Mouse (Mus musculus) stomach, postnatal 0 days (tissue): ENCODE data around the gene Stx2.

Experiments
- CTCF ChIP-seq: IDR thresholded peaks from 2 replicates; pipeline ENCODE4 v1.5.1; 2016; ENCODE audit warnings: antibody characterized with exemption, low read depth, mild to moderate bottlenecking, moderate library complexity
- EP300 ChIP-seq: optimal IDR thresholded peaks from 2 replicates; pipeline ENCODE3; 2016; ENCODE audit warnings: antibody characterized with exemption

DNA sequence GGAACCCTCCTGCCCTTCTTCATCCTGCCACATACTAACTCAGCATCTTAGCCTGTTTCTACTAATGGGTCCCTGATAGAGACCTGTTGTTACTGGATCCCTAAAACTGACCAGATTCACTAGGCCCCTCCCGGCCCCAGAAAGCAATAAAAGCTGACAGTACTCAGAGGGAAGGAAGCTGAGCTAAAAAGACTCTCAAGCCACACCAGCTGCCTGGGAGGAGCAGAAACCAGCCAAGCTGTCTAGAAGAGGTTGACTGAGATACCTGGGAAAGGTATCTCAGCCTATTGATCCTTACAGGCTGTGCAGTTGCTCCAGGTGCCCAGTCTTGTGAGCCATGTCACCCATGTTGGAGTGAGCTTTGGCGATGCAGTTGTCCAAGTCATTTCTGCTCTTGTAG, 17.4 kb upstream of the Stx2 start:
- no peak for TF ChIP-seq CTCF
- no peak for TF ChIP-seq EP300
